Mouse (Mus musculus) neural tube, embryonic 11.5 days (tissue): ENCODE results near the gene Gmeb1. TPM values are rescaled to one million over a fixed set of nuclear protein-coding genes. Genes with fewer than 3 reads are reported as not detected.
"Not testable (repeated sequence)": the region's sequence is repeated elsewhere in the genome, so short reads cannot be mapped to it uniquely, and the experiment has no call there.

Experiments
- ATAC-seq: fragments of 200-750 bp; cut with Nextera tagmentation; 2 replicates; pipeline ENCODE4 v1.8.0; 2017; ENCODE audit warnings: moderate number of reproducible peaks, mild to moderate bottlenecking, moderate TSS enrichment, moderate library complexity; ENCODE audit not compliant: insufficient read depth, low FRiP score, low TSS enrichment
- DNase-seq: peaks from one replicate; pipeline ENCODE4 v3.0.0-alpha.2; 2015; ENCODE audit warnings: low spot score
- H3K27ac ChIP-seq: fragments of 300-500 bp; sonication (generic); 2 replicates; pipeline ENCODE4 v1.5.1; 2014; ENCODE audit warnings: low read depth, mild to moderate bottlenecking, low read length
- H3K27me3 ChIP-seq: fragments of 300-500 bp; sonication (generic); 2 replicates; pipeline ENCODE4 v1.6.1; 2014; ENCODE audit warnings: mild to moderate bottlenecking, low read length, mixed read lengths; ENCODE audit not compliant: control insufficient read depth, insufficient read depth
- H3K36me3 ChIP-seq: fragments of 300-500 bp; sonication (generic); 2 replicates; pipeline ENCODE4 v1.6.1; 2014; ENCODE audit warnings: mild to moderate bottlenecking, low read length, moderate library complexity, mixed read lengths; ENCODE audit not compliant: control insufficient read depth, insufficient read depth
- H3K4me1 ChIP-seq: fragments of 300-500 bp; sonication (generic); 2 replicates; pipeline ENCODE4 v1.6.1; 2014; ENCODE audit warnings: low read length, mixed read lengths; ENCODE audit not compliant: control insufficient read depth, insufficient read depth
- H3K4me2 ChIP-seq: fragments of 300-500 bp; sonication (generic); 2 replicates; pipeline ENCODE4 v1.6.1; 2014; ENCODE audit warnings: low read depth, mild to moderate bottlenecking, moderate library complexity
- H3K4me3 ChIP-seq: fragments of 300-500 bp; sonication (generic); 2 replicates; pipeline ENCODE4 v1.5.1; 2014; ENCODE audit warnings: low read depth, low read length
- H3K9ac ChIP-seq: fragments of 300-500 bp; sonication (generic); 2 replicates; pipeline ENCODE4 v1.6.1; 2014; ENCODE audit warnings: mild to moderate bottlenecking, low read length
- H3K9me3 ChIP-seq: fragments of 300-500 bp; sonication (generic); 2 replicates; pipeline ENCODE4 v1.6.1; 2016; ENCODE audit warnings: low read length; ENCODE audit not compliant: control insufficient read depth
- WGBS: fragments of 180-500 bp; shearing (Covaris S2); extraction: QIAGEN DNeasy Blood & Tissue Kit; methylation state at CpG from one replicate; pipeline ENCODE4 v1.1.7; 2014; 5-methylcytosine and 5-hydroxymethylcytosine counted together
- polyA plus RNA-seq: library from polyadenylated mRNA; unstranded; fragments of >200 nt; fragmentation: Nextera tagmentation; extraction: Ambion mirVana; gene quantifications from 2 replicates; pipeline ENCODE4 v1.2.1, GENCODE M21; 2014

The Gmeb1 gene
- polyA plus RNA-seq, 1 experiment from 2014 or later = 41.6 TPM

- Histone ChIP-seq H3K4me1 (no peaks in the 10 kb centered on the region), H3K36me3 (peaks cover 7% of the 10 kb centered on the region), H3K27ac (no peak overlapping the region), H3K9me3 (no peaks in the 10 kb centered on the region), H3K4me2 (no peak overlapping the region), H3K4me3 (no peak overlapping the region), H3K9ac (no peak overlapping the region), H3K27me3 (no peaks in the 10 kb centered on the region)
- no peak for DNase-seq
- 87% methylated on average over 5 of the region's 5 CpGs for WGBS
- no peak for ATAC-seq
Observed at GRCm38 (mm10) chr4:132247451-132247997, 13.9 kb downstream of the Gmeb1 start.

- H3K4me2 ChIP-seq = no peak overlapping the region
- no peaks in the 10 kb centered on the region for H3K9me3 ChIP-seq
- DNase-seq (no peak), ATAC-seq (no peak)
- H3K4me3 ChIP-seq = no peak overlapping the region
- no peak overlapping the region for H3K9ac ChIP-seq
- H3K27me3 ChIP-seq = no peaks in the 10 kb centered on the region
- no peak overlapping the region for H3K27ac ChIP-seq
- 96% methylated on average over 3 of the region's 3 CpGs for WGBS
- H3K36me3 ChIP-seq = peaks cover 4% of the 10 kb centered on the region; the same call in 1 of the 2 replicates
- no peaks in the 10 kb centered on the region for H3K4me1 ChIP-seq
Observed at GRCm38 (mm10) chr4:132245643-132246042, 15.8 kb downstream of the Gmeb1 start.

GRCm38 (mm10) chr4:132241208-132241607 lies 20.2 kb downstream of the Gmeb1 start:
- DNase-seq (no peak), ATAC-seq (no peak)
- 98% methylated on average over 3 of the region's 3 CpGs for WGBS
- Histone ChIP-seq H3K36me3 (peaks cover 18% of the 10 kb centered on the region), H3K9ac (no peak overlapping the region), H3K27me3 (no peaks in the 10 kb centered on the region), H3K4me1 (no peaks in the 10 kb centered on the region), H3K9me3 (no peaks in the 10 kb centered on the region), H3K4me3 (no peak overlapping the region), H3K4me2 (no peak overlapping the region), H3K27ac (no peak overlapping the region)

GRCm38 (mm10) chr4:132240367-132240766 lies 21.0 kb downstream of the Gmeb1 start:
- no peaks in the 10 kb centered on the region for H3K4me1 ChIP-seq
- no peak overlapping the region for H3K4me3 ChIP-seq
- WGBS = 86% methylated on average over 3 of the region's 3 CpGs
- H3K9me3 ChIP-seq = no peaks in the 10 kb centered on the region
- peaks cover 20% of the 10 kb centered on the region for H3K36me3 ChIP-seq
- DNase-seq (no peak), ATAC-seq (no peak)
- H3K27me3 ChIP-seq = no peaks in the 10 kb centered on the region
- no peak overlapping the region for H3K9ac ChIP-seq
- no peak overlapping the region for H3K27ac ChIP-seq
- H3K4me2 ChIP-seq = no peak overlapping the region

GRCm38 (mm10) chr4:132238356-132238755 lies 23.0 kb downstream of the Gmeb1 start:
- H3K36me3 ChIP-seq = peaks cover 27% of the 10 kb centered on the region
- H3K4me3 ChIP-seq = no peak overlapping the region
- WGBS = 90% methylated on average over 4 of the region's 4 CpGs
- no peaks in the 10 kb centered on the region for H3K27me3 ChIP-seq
- no peaks in the 10 kb centered on the region for H3K4me1 ChIP-seq
- H3K4me2 ChIP-seq = no peak overlapping the region
- no peak overlapping the region for H3K27ac ChIP-seq
- no peaks in the 10 kb centered on the region for H3K9me3 ChIP-seq
- no peak for DNase-seq
- H3K9ac ChIP-seq = no peak overlapping the region
- ATAC-seq = no peak

GRCm38 (mm10) chr4:132234710-132235109 lies 26.7 kb downstream of the Gmeb1 start:
- peaks cover 30% of the 10 kb centered on the region for H3K36me3 ChIP-seq

GRCm38 (mm10) chr4:132230422-132230821 lies 31.0 kb downstream of the Gmeb1 start:
- 94% methylated on average over 5 of the region's 5 CpGs for WGBS
- Histone ChIP-seq H3K4me3 (no peak overlapping the region), H3K9me3 (no peaks in the 10 kb centered on the region), H3K36me3 (peaks cover 36% of the 10 kb centered on the region), H3K9ac (no peak overlapping the region), H3K4me1 (no peaks in the 10 kb centered on the region), H3K4me2 (no peak overlapping the region), H3K27me3 (no peaks in the 10 kb centered on the region), H3K27ac (no peak overlapping the region)
- ATAC-seq (no peak), DNase-seq (no peak)

More at GRCm38 (mm10) chr4:132234710-132235109, 26.7 kb downstream of the Gmeb1 start:
- 92% methylated on average over 8 of the region's 8 CpGs for WGBS
- no peaks in the 10 kb centered on the region for H3K27me3 ChIP-seq
- ATAC-seq = no peak
- no peak overlapping the region for H3K4me2 ChIP-seq
- H3K4me1 ChIP-seq = no peaks in the 10 kb centered on the region
- no peak overlapping the region for H3K9ac ChIP-seq
- DNase-seq = no peak
- H3K9me3 ChIP-seq = no peaks in the 10 kb centered on the region
- no peak overlapping the region for H3K4me3 ChIP-seq
- H3K27ac ChIP-seq = no peak overlapping the region

- not testable (repeated sequence) for H3K27me3 ChIP-seq, H3K27ac ChIP-seq, H3K9ac ChIP-seq, H3K9me3 ChIP-seq, H3K4me2 ChIP-seq, H3K4me1 ChIP-seq, H3K4me3 ChIP-seq, ATAC-seq, DNase-seq
- WGBS = 89% methylated on average over 5 of the region's 5 CpGs
- H3K36me3 ChIP-seq = peaks cover 15% of the 10 kb centered on the region
Observed at GRCm38 (mm10) chr4:132222001-132222400, 39.4 kb downstream of the Gmeb1 start.

GRCm38 (mm10) chr4:132218439-132218838 lies 43.0 kb downstream of the Gmeb1 start:
- H3K9ac ChIP-seq, H3K9me3 ChIP-seq, H3K27me3 ChIP-seq, H3K4me3 ChIP-seq, H3K27ac ChIP-seq, H3K36me3 ChIP-seq, ATAC-seq, H3K4me1 ChIP-seq, DNase-seq, H3K4me2 ChIP-seq: not testable (repeated sequence)
- 72% methylated on average over 6 of the region's 6 CpGs for WGBS
